Mouse (Mus musculus) cerebellum, adult 9-10 months (tissue): ENCODE data around the gene Trio.
A peak's percentile ranks its signal among the peaks of the same experiment; 100 is the strongest.
"Not testable (repeated sequence)": the region's sequence is repeated elsewhere in the genome, so short reads cannot be mapped to it uniquely, and the experiment has no call there.

Experiments used
- DNase-seq: peaks from one replicate; pipeline ENCODE4 v3.0.0; 2022

The Trio gene

GRCm38 (mm10) chr15:27872286-27872685, 153.4 kb downstream of the Trio start:
- DNase-seq = no peak

GRCm38 (mm10) chr15:27871708-27872107, 153.9 kb downstream of the Trio start:
- DNase-seq = no peak

GRCm38 (mm10) chr15:27871260-27871659, 154.4 kb downstream of the Trio start:
- DNase-seq = no peak

GRCm38 (mm10) chr15:27869001-27869400, 156.6 kb downstream of the Trio start:
- peak; percentile 51 for DNase-seq

GRCm38 (mm10) chr15:27867831-27868230, 157.8 kb downstream of the Trio start:
- DNase-seq = no peak

GRCm38 (mm10) chr15:27866471-27866870, 159.2 kb downstream of the Trio start:
- DNase-seq = no peak

- no peak for DNase-seq
Measured at GRCm38 (mm10) chr15:27866053-27866452, 159.6 kb downstream of the Trio start.

GRCm38 (mm10) chr15:27864397-27864796, 161.3 kb downstream of the Trio start:
- DNase-seq = no peak

GRCm38 (mm10) chr15:27862949-27863348, 162.7 kb downstream of the Trio start:
- DNase-seq = no peak

GRCm38 (mm10) chr15:27860439-27860838, 165.2 kb downstream of the Trio start:
- DNase-seq = no peak

GRCm38 (mm10) chr15:27859590-27859989, 166.1 kb downstream of the Trio start:
- peak; percentile 54 for DNase-seq

- DNase-seq = no peak
Measured at GRCm38 (mm10) chr15:27859115-27859514, 166.5 kb downstream of the Trio start.

- no peak for DNase-seq
Measured at GRCm38 (mm10) chr15:27858179-27858819, 167.3 kb downstream of the Trio start.

- peak; percentile 42 for DNase-seq
Measured at GRCm38 (mm10) chr15:27857242-27857641, 168.4 kb downstream of the Trio start.

GRCm38 (mm10) chr15:27856050-27856787, 169.4 kb downstream of the Trio start:
- no peak for DNase-seq

GRCm38 (mm10) chr15:27851312-27851711, 174.3 kb downstream of the Trio start:
- no peak for DNase-seq

- DNase-seq = peak; percentile 47
Measured at GRCm38 (mm10) chr15:27850904-27851303, 174.7 kb downstream of the Trio start.

GRCm38 (mm10) chr15:27849910-27850309, 175.7 kb downstream of the Trio start:
- DNase-seq = peak; percentile 31

GRCm38 (mm10) chr15:27841696-27842095, 184.0 kb downstream of the Trio start:
- DNase-seq = no peak

- no peak for DNase-seq
Measured at GRCm38 (mm10) chr15:27840579-27840978, 185.1 kb downstream of the Trio start.

GRCm38 (mm10) chr15:27840125-27840524, 185.5 kb downstream of the Trio start:
- DNase-seq = no peak

GRCm38 (mm10) chr15:27831646-27832045, 194.0 kb downstream of the Trio start:
- DNase-seq = no peak

GRCm38 (mm10) chr15:27827871-27828270, 197.8 kb downstream of the Trio start:
- DNase-seq = not testable (repeated sequence)

- DNase-seq = no peak
Measured at GRCm38 (mm10) chr15:27826886-27827285, 198.8 kb downstream of the Trio start.
